Comparison of ENCODE assay signal across 11 mouse cellular contexts in genomic region chr11:78522481-78522997, GRCm38 (mm10). TPM values are rescaled to one million over a fixed set of nuclear protein-coding genes. Genes with fewer than 3 reads are reported as not detected.
A peak's percentile ranks its signal among the peaks of the same experiment; 100 is the strongest.
DNase-seq lines count a peak whose midpoint lies in the region; ATAC-seq and TF ChIP-seq lines count a peak whose summit lies in the region.
"Had no signal": no experiment of that assay in that cellular context is flagged by ENCODE, and none has a peak within 500 bp of the region (broad histone marks: within the 10 kb centered on the region; RNA-seq: fewer than 3 reads in every experiment).

No protein-coding gene starts in this region.

- H3K4me2 ChIP-seq in hindbrain, embryonic 16.5 days (ENCODE audit: low read length), result no peak overlapping the region
- H3K4me2 ChIP-seq in hindbrain, embryonic 14.5 days (replicated peaks), result no peak overlapping the region

- H3K27me3 ChIP-seq in hindbrain, embryonic 16.5 days (replicated peaks; ENCODE audit: control insufficient read depth, insufficient read depth, low read length), result no peaks in the 10 kb centered on the region
- H3K27me3 ChIP-seq in hindbrain, embryonic 14.5 days (ENCODE audit: control insufficient read depth, insufficient read depth, low read length), result no peaks in the 10 kb centered on the region
- H3K27me3 ChIP-seq in E14TG2a.4 (ENCODE audit: insufficient read depth, low read length), result no peaks in the 10 kb centered on the region

- 94% methylated on average over 1 of the region's 1 CpGs for WGBS in hindbrain, embryonic 16.5 days
- 93% methylated on average over 1 of the region's 1 CpGs for WGBS in hindbrain, embryonic 14.5 days

- no peak for DNase-seq in hindbrain, embryonic 14.5 days (ENCODE audit: low spot score)
- DNase-seq in A20 (ENCODE audit: low read depth, low spot score), result peak; percentile 41
- DNase-seq in kidney, postnatal 4 days, result peak; percentile 29 to 41
- no peak for DNase-seq in urinary bladder, postnatal 36 days (ENCODE audit: low spot score in 2 of 2)
- no peak for DNase-seq in layer of hippocampus, adult 11-12 months (ENCODE audit: low spot score)
- DNase-seq in layer of hippocampus, adult 9-10 months (ENCODE audit: low spot score), result no peak
- DNase-seq: thymus, postnatal 4 days had no signal

- H3K36me3 ChIP-seq in hindbrain, embryonic 16.5 days (ENCODE audit: control insufficient read depth, insufficient read depth, low read length), result peaks cover 60% of the 10 kb centered on the region
- H3K36me3 ChIP-seq in hindbrain, embryonic 14.5 days (replicated peaks; ENCODE audit: control insufficient read depth, insufficient read depth), result peaks cover 100% of the 10 kb centered on the region
- peaks cover 100% of the 10 kb centered on the region for H3K36me3 ChIP-seq in E14TG2a.4 (ENCODE audit: insufficient read depth, low read length)

- H3K4me3 ChIP-seq in hindbrain, embryonic 16.5 days (ENCODE audit: low read length), result no peak overlapping the region
- H3K4me3 ChIP-seq in hindbrain, embryonic 14.5 days (replicated peaks; ENCODE audit: low read length), result no peak overlapping the region
- H3K4me3 ChIP-seq in E14TG2a.4 (replicated peaks; ENCODE audit: low read length), result no peak overlapping the region

- H3K9me3 ChIP-seq in hindbrain, embryonic 16.5 days (ENCODE audit: control insufficient read depth, low read length), result no peaks in the 10 kb centered on the region
- no peaks in the 10 kb centered on the region for H3K9me3 ChIP-seq in hindbrain, embryonic 14.5 days (ENCODE audit: control insufficient read depth, low read length)
- no peaks in the 10 kb centered on the region for H3K9me3 ChIP-seq in E14TG2a.4 (ENCODE audit: low read length)

- peak; percentile 28 for TF ChIP-seq CTCF in E14TG2a.4 (conservative IDR thresholded peaks at IDR 0.05; ENCODE audit: low read length)

- H3K4me1 ChIP-seq in hindbrain, embryonic 16.5 days (ENCODE audit: control insufficient read depth, insufficient read depth, low read depth, low read length), result no peaks in the 10 kb centered on the region; the same call in 1 of the 2 replicates
- H3K4me1 ChIP-seq in hindbrain, embryonic 14.5 days (replicated peaks; ENCODE audit: control insufficient read depth, insufficient read depth, low read length), result no peaks in the 10 kb centered on the region
- H3K4me1 ChIP-seq in E14TG2a.4 (replicated peaks; ENCODE audit: low read depth, low read length), result peaks cover 50% of the 10 kb centered on the region

- H3K9ac ChIP-seq in hindbrain, embryonic 16.5 days (ENCODE audit: low read depth, low read length), result no peak overlapping the region
- H3K9ac ChIP-seq in hindbrain, embryonic 14.5 days, result no peak overlapping the region

- no peak for ATAC-seq in hindbrain, embryonic 16.5 days
- no peak for ATAC-seq in hindbrain, embryonic 14.5 days (ENCODE audit: low FRiP score)

- H3K27ac ChIP-seq in hindbrain, embryonic 16.5 days (ENCODE audit: low read depth, low read length), result peak overlapping the region; percentile 0; the same call in 1 of the 2 replicates
- no peak overlapping the region; the same call in 1 of the 2 replicates for H3K27ac ChIP-seq in hindbrain, embryonic 14.5 days

RNA-seq across cellular contexts. Expression of gene Poldip2, which starts 10.5 kb away (rescaled TPM):
- 189 and 196 TPM in 2 replicates for polyA plus RNA-seq in hindbrain, embryonic 16.5 days (2015; fragmentation: Nextera tagmentation; extraction: Ambion mirVana)
- 168 and 176 TPM in 2 replicates for polyA plus RNA-seq in hindbrain, embryonic 14.5 days (2014; fragmentation: Nextera tagmentation; extraction: Ambion mirVana)

RNA-seq across cellular contexts. Expression of gene Tmem199, which starts 10.6 kb away (rescaled TPM):
- 87.9 and 95.5 TPM in 2 replicates for polyA plus RNA-seq in hindbrain, embryonic 16.5 days (2015; fragmentation: Nextera tagmentation; extraction: Ambion mirVana)
- 96.1 and 101 TPM in 2 replicates for polyA plus RNA-seq in hindbrain, embryonic 14.5 days (2014; fragmentation: Nextera tagmentation; extraction: Ambion mirVana)

RNA-seq across cellular contexts. Expression of gene Tnfaip1, which starts 13.6 kb away (rescaled TPM):
- 69.3 and 70.8 TPM in 2 replicates for polyA plus RNA-seq in hindbrain, embryonic 16.5 days (2015; fragmentation: Nextera tagmentation; extraction: Ambion mirVana)
- polyA plus RNA-seq in hindbrain, embryonic 14.5 days (2014; fragmentation: Nextera tagmentation; extraction: Ambion mirVana), result 59.2 and 64.0 TPM in 2 replicates

RNA-seq across cellular contexts. Expression of gene Ift20, which starts 13.6 kb away (rescaled TPM):
- 118 and 124 TPM in 2 replicates for polyA plus RNA-seq in hindbrain, embryonic 16.5 days (2015; fragmentation: Nextera tagmentation; extraction: Ambion mirVana)
- polyA plus RNA-seq in hindbrain, embryonic 14.5 days (2014; fragmentation: Nextera tagmentation; extraction: Ambion mirVana), result 120 and 123 TPM in 2 replicates

RNA-seq across cellular contexts. Expression of gene Sebox, which starts 19.3 kb away (rescaled TPM):
- 0.11 and 0.20 TPM in 2 replicates for polyA plus RNA-seq in hindbrain, embryonic 16.5 days (2015; fragmentation: Nextera tagmentation; extraction: Ambion mirVana)
- polyA plus RNA-seq in hindbrain, embryonic 14.5 days (2014; fragmentation: Nextera tagmentation; extraction: Ambion mirVana), result 0.21 TPM in 1 of 2 replicates, not detected in the other
- polyA plus RNA-seq: gonadal fat pad, adult 2 months; limb, embryonic 11.5 days had no signal

Comparison
In these comparisons a context has a peak if more than half of its experiments do, and no peak if none do; other contexts are left out.
1. DNase-seq: peak in A20 (single experiment) and kidney, postnatal 4 days (2 of 2); none in hindbrain, embryonic 14.5 days (single experiment), urinary bladder, postnatal 36 days (0 of 2), layer of hippocampus, adult 11-12 months (single experiment) and layer of hippocampus, adult 9-10 months (single experiment).